Mouse (Mus musculus): ENCODE data around the gene St3gal4. TPM values are rescaled to one million over a fixed set of nuclear protein-coding genes. Genes with fewer than 3 reads are reported as not detected.

Gene St3gal4
- polyA plus RNA-seq, 1 experiment from 2014 or later: 27.9 TPM

DNA sequence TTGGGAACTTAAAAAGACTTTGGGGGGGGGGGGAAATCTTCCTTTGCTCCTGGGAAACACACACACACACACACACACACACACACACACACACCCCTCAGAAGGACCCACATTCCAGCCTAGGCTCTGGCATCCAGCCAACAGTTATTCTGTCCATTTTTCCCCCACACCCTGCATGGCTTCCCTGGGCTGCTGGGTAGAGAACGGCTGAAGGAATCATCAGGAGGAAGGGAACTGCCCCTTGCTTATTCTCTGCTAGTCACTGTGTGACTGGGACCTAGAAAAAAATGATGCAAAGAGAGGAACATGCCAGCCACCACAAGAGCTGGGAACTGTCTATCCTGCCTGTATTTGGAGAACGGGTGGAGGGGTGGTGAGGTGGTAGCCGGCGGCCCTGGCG, 101.0 kb downstream of the St3gal4 start:
- Histone ChIP-seq H3K4me3 (no peak overlapping the region), H3K9ac (no peak overlapping the region), H3K36me3 (no peaks in the 10 kb centered on the region), H3K4me1 (no peaks in the 10 kb centered on the region), H3K27me3 (replicated peaks) (peaks cover 46% of the 10 kb centered on the region), H3K27ac (no peak overlapping the region), H3K4me2 (no peak overlapping the region), H3K9me3 (replicated peaks) (no peaks in the 10 kb centered on the region)
- WGBS (ENCODE audit: insufficient replicate concordance): 18% methylated on average over 5 of the region's 5 CpGs
- no peak for ATAC-seq

DNA sequence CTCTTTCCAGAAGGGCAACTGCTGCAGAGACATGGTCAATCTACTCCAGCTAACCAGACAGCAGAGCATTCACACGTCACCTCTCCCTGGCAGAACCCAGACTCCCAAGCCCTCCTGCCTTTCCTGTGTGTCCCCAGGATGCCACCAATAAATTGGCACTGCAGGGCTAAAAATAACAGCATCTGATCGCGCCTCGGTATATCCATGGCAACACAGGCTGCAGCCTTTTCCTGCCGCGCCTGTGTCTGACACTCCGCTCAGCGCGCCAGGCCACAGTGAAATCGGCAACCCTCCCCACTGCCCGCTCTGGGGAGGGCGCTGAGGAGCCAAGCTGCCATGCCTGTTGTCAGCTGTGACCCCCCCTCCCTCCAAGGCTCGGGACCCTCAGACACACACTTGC, 101.5 kb downstream of the St3gal4 start:
- no peak for ATAC-seq
- Histone ChIP-seq H3K36me3 (no peaks in the 10 kb centered on the region), H3K4me3 (no peak overlapping the region), H3K4me2 (no peak overlapping the region), H3K9ac (no peak overlapping the region), H3K4me1 (no peaks in the 10 kb centered on the region), H3K27me3 (replicated peaks) (peaks cover 45% of the 10 kb centered on the region), H3K9me3 (replicated peaks) (no peaks in the 10 kb centered on the region), H3K27ac (no peak overlapping the region)
- 9% methylated on average over 13 of the region's 13 CpGs for WGBS (ENCODE audit: insufficient replicate concordance)

DNA sequence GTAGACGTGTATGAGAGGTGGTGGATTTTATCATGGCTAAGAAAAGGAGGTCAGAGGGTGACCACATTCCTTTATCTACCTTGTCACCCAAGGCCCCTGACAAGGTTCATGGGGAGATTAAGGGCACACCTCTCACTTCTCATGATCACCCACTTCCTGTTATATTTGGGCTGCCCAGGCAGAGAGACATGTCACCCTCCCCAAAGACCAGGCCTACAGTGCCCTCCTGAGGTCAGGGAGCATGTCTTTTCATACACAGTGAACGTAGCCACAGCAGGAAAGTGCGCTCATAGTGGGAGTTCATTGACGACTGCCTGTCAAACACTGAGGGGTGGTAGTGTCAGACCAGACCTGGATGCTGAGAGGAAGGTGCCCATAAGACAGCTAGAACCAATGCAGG, 102.3 kb downstream of the St3gal4 start:
- no peak overlapping the region for H3K4me2 ChIP-seq
- no peak for ATAC-seq
- peaks cover 45% of the 10 kb centered on the region for H3K27me3 ChIP-seq (replicated peaks)
- H3K9me3 ChIP-seq (replicated peaks): no peaks in the 10 kb centered on the region
- H3K36me3 ChIP-seq: no peaks in the 10 kb centered on the region
- no peak overlapping the region for H3K27ac ChIP-seq
- no peaks in the 10 kb centered on the region for H3K4me1 ChIP-seq
- H3K9ac ChIP-seq: no peak overlapping the region
- 19% methylated on average over 4 of the region's 4 CpGs for WGBS (ENCODE audit: insufficient replicate concordance)
- no peak overlapping the region for H3K4me3 ChIP-seq

DNA sequence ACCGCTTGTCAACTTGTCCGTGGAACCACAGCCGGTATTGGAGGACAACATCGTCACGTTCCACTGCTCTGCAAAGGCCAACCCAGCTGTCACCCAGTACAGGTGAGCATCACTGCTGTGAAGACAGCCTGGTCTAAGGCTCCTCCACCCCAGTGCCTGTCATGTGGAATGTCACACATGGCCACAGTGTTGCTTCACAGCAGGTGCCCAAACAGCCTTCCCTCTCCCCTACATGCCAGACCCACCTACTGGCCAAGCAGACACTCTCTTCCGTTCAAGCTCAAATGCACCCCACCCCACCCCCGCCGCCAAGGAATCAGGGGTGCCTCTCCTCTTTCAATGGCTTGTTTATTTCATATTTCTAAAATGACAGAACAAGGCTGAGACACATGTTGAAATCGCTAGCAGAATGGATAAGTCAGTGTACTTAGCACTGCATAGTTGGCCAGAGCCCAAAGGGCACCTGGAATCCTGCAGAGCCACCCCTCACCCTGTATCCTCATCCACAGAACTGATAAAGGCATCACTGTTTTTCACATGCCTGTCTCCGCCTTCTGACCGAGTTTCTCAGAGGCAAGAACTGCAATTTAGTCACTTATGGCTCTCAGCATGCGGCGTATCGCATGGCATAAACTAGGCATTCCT, 111.2 kb downstream of the St3gal4 start:
- Histone ChIP-seq H3K27me3 (replicated peaks) (peaks cover 12% of the 10 kb centered on the region), H3K9me3 (replicated peaks) (no peaks in the 10 kb centered on the region), H3K36me3 (no peaks in the 10 kb centered on the region), H3K9ac (no peak overlapping the region), H3K4me3 (no peak overlapping the region), H3K27ac (no peak overlapping the region), H3K4me2 (no peak overlapping the region), H3K4me1 (no peaks in the 10 kb centered on the region)
- ATAC-seq: no peak
- 69% methylated on average over 14 of the region's 14 CpGs for WGBS (ENCODE audit: insufficient replicate concordance)

DNA sequence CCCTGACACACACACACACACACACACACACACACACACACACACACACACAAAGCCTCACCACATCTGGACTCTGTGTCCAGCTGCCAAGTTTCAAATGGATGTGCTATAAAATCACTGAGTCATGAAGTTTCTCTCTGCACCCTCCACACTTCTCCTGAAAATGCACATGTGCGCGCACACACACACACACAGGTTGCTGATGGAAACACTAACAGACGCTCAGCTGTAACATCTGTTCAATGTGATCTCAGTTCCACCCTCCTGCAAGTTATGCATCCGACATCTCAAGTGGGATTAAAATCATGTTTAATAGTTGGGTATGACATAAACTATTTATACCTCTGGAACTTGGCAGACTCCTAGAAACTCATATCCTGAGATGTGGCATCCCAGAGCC, 115.0 kb downstream of the St3gal4 start:
- H3K27me3 ChIP-seq (replicated peaks): peaks cover 9% of the 10 kb centered on the region

DNA sequence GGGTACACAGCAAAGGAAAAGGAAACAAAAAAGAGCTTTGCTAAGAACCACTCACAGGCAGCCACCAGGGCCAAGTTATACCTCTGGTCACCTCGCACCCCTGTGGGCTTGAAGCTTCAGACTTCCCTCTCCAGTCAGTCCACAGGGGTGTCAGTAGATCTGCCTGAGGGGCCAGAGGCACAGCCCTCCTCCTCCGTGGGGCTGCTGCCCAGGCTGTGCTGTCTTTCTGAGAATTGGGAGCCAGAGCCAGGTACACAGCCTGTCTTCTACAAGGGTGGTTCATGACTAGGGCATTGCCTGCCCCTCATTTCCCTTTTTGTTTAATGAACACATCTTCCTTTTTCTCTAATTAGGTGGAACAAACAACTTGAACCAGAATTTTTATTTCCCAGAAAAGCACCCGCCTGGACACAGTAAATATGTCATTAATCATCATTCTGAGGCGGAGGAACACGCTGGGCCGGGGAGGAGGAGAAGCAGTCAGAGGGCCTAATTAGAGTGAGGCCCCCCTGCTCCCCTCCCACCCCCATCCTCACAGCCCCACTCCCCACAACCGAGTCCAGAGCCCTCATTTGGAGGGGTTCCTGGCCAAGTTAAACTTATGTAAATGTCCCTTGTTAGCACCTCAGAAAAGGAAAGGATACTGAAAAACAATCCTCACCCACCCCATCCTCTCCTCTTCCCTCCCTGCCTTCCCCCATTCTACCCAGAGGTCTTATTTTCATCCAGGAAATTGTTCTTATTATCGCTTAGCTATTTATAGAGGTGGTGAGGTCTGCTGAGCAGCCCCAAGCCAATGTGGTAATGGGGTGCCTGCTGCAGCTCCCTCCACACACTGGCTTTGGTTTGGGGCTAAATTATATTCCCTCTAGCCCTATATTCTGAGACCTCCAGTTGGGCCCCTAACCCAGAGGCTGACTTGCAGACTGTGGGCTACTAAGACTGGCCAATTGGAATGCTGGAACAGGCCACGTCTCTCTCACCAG, 120.9 kb downstream of the St3gal4 start:
- no peaks in the 10 kb centered on the region for H3K4me1 ChIP-seq
- no peak overlapping the region for H3K9ac ChIP-seq
- WGBS (ENCODE audit: insufficient replicate concordance): 37% methylated on average over 9 of the region's 9 CpGs
- H3K27ac ChIP-seq: no peak overlapping the region; the same call in 1 of the 2 replicates
- H3K9me3 ChIP-seq (replicated peaks): no peaks in the 10 kb centered on the region
- H3K27me3 ChIP-seq (replicated peaks): no peaks in the 10 kb centered on the region; the same call in 1 of the 2 replicates
- no peak for ATAC-seq
- H3K36me3 ChIP-seq: no peaks in the 10 kb centered on the region
- H3K4me3 ChIP-seq: no peak overlapping the region
- no peak overlapping the region for H3K4me2 ChIP-seq

More for the DNA sequence above, 115.0 kb downstream of the St3gal4 start:
- WGBS (ENCODE audit: insufficient replicate concordance): 78% methylated on average over 4 of the region's 4 CpGs
- H3K9ac ChIP-seq: no peak overlapping the region
- H3K27ac ChIP-seq: no peak overlapping the region
- no peak for ATAC-seq
- no peak overlapping the region for H3K4me3 ChIP-seq
- no peaks in the 10 kb centered on the region for H3K36me3 ChIP-seq
- H3K9me3 ChIP-seq (replicated peaks): no peaks in the 10 kb centered on the region
- H3K4me1 ChIP-seq: no peaks in the 10 kb centered on the region
- H3K4me2 ChIP-seq: no peak overlapping the region

Other genes starting within 250 kb of the St3gal4 start
- gene Dcps, start 56.8 kb upstream of the St3gal4 start, polyA plus RNA-seq (2016; fragmentation: Nextera tagmentation; extraction: Ambion mirVana): 65.9 and 66.0 TPM in 2 replicates
- 70.8 and 73.3 TPM in 2 replicates for gene Srpr, start 80.9 kb upstream of the St3gal4 start, polyA plus RNA-seq (2016; fragmentation: Nextera tagmentation; extraction: Ambion mirVana)
- 6.6 TPM in 2 replicates for gene Tirap, start 81.0 kb upstream of the St3gal4 start, polyA plus RNA-seq (2016; fragmentation: Nextera tagmentation; extraction: Ambion mirVana)
- 38.3 and 39.6 TPM in 2 replicates for gene Foxred1, start 91.8 kb upstream of the St3gal4 start, polyA plus RNA-seq (2016; fragmentation: Nextera tagmentation; extraction: Ambion mirVana)
- gene Fam118b, start 148.5 kb upstream of the St3gal4 start, polyA plus RNA-seq (2016; fragmentation: Nextera tagmentation; extraction: Ambion mirVana): 19.4 and 19.5 TPM in 2 replicates
- gene Rpusd4, start 148.6 kb upstream of the St3gal4 start, polyA plus RNA-seq (2016; fragmentation: Nextera tagmentation; extraction: Ambion mirVana): 20.7 and 21.0 TPM in 2 replicates